Mouse (Mus musculus): Measurements from ENCODE around the gene Eif4e. TPM values are rescaled to one million over a fixed set of nuclear protein-coding genes. Genes with fewer than 3 reads are reported as not detected.

The Eif4e gene
- polyA plus RNA-seq, 1 experiment from 2014 or later, result 356 TPM

- no peaks in the 10 kb centered on the region for H3K4me1 ChIP-seq
- H3K9me3 ChIP-seq (replicated peaks), result no peaks in the 10 kb centered on the region
- no peak overlapping the region for H3K4me2 ChIP-seq
- H3K27me3 ChIP-seq, result no peaks in the 10 kb centered on the region
- no peak overlapping the region for H3K9ac ChIP-seq
- H3K4me3 ChIP-seq (replicated peaks), result no peak overlapping the region
- WGBS, result 88% methylated on average over 8 of the region's 8 CpGs
- H3K36me3 ChIP-seq, result no peaks in the 10 kb centered on the region
- no peak overlapping the region for H3K27ac ChIP-seq
- no peak for ATAC-seq (replicated peaks; ENCODE audit: low FRiP score)
Observed at GRCm38 (mm10) chr3:138593131-138593530, 67.2 kb downstream of the Eif4e start.

GRCm38 (mm10) chr3:138593911-138594310, 67.9 kb downstream of the Eif4e start:
- 87% methylated on average over 7 of the region's 7 CpGs for WGBS
- H3K9me3 ChIP-seq (replicated peaks), result no peaks in the 10 kb centered on the region
- H3K4me1 ChIP-seq, result 0 out of 2 replicates have a peak, but pooled peaks cover 5% of the 10 kb centered on the region
- H3K4me2 ChIP-seq, result no peak overlapping the region
- no peak for ATAC-seq (replicated peaks; ENCODE audit: low FRiP score)
- H3K9ac ChIP-seq, result no peak overlapping the region
- no peak overlapping the region for H3K4me3 ChIP-seq (replicated peaks)
- H3K27me3 ChIP-seq, result no peaks in the 10 kb centered on the region
- no peak overlapping the region for H3K27ac ChIP-seq
- no peaks in the 10 kb centered on the region for H3K36me3 ChIP-seq

DNA sequence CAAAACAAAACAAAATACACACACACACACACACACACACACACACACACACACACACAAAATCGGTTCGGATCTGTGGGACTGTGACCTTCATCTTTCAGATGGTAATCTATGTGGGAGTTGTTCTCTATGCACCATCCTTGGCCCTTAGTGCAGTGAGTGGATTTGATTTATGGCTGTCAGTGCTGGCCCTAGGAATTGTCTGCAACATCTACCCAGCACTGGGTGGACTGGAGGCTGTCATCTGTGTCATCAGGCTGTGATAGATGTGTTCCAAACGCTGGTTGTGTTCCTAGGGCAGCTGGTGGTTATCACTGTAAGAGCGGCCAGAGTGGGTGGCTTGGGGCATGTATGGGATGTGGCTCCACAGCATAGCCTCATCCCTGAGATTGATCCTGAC, 75.1 kb downstream of the Eif4e start:
- H3K9me3 ChIP-seq (replicated peaks), result no peaks in the 10 kb centered on the region
- 0 out of 2 replicates have a peak, but pooled peaks have one; percentile 59 for ATAC-seq (replicated peaks; ENCODE audit: low FRiP score)
- 38% methylated on average over 4 of the region's 4 CpGs for WGBS

GRCm38 (mm10) chr3:138605132-138605531, 79.2 kb downstream of the Eif4e start:
- Histone ChIP-seq H3K9me3 (replicated peaks) (no peaks in the 10 kb centered on the region), H3K27ac (no peak overlapping the region; the same call in 1 of the 2 replicates), H3K4me2 (peak overlapping the region; percentile 27; the same call in 1 of the 2 replicates), H3K4me1 (peaks cover 9% of the 10 kb centered on the region), H3K9ac (no peak overlapping the region), H3K4me3 (replicated peaks) (no peak overlapping the region), H3K36me3 (no peaks in the 10 kb centered on the region), H3K27me3 (no peaks in the 10 kb centered on the region)
- no peak for ATAC-seq (replicated peaks; ENCODE audit: low FRiP score)
- 38% methylated on average over 8 of the region's 8 CpGs for WGBS

More for the DNA sequence above, 75.1 kb downstream of the Eif4e start:
- no peaks in the 10 kb centered on the region for H3K36me3 ChIP-seq
- H3K9ac ChIP-seq, result no peak overlapping the region
- H3K27me3 ChIP-seq, result no peaks in the 10 kb centered on the region
- H3K4me2 ChIP-seq, result no peak overlapping the region
- H3K27ac ChIP-seq, result no peak overlapping the region
- no peak overlapping the region for H3K4me3 ChIP-seq (replicated peaks)
- peaks cover 14% of the 10 kb centered on the region for H3K4me1 ChIP-seq

- no peak for ATAC-seq (replicated peaks; ENCODE audit: low FRiP score)
- Histone ChIP-seq H3K27me3 (no peaks in the 10 kb centered on the region), H3K4me2 (no peak overlapping the region), H3K9me3 (replicated peaks) (no peaks in the 10 kb centered on the region), H3K4me3 (replicated peaks) (no peak overlapping the region), H3K27ac (no peak overlapping the region), H3K36me3 (no peaks in the 10 kb centered on the region), H3K9ac (no peak overlapping the region), H3K4me1 (peaks cover 15% of the 10 kb centered on the region)
- 69% methylated on average over 5 of the region's 5 CpGs for WGBS
Observed at GRCm38 (mm10) chr3:138608665-138609064, 82.7 kb downstream of the Eif4e start.

MicroRNAs within 50 kb of the gene (microRNA counts, 519-probe panel; counts per million panel counts)
- microRNA mmu-miR-1956, result 2,042 counts per million, percentile 18 among the panel's probes with 10 or more counts

Small RNA genes lying within 50 kb of the gene (microRNA-seq; reads per million reads assigned to microRNA genes)
- not detected for gene Mir1956

Other genes starting within 250 kb of the Eif4e start
- 0.28 TPM in 1 of 2 replicates, not detected in the other for gene Adh6a, start 212.9 kb upstream of the Eif4e start, polyA plus RNA-seq (2015; fragmentation: Nextera tagmentation; extraction: Ambion mirVana)
- gene Adh6b, start 184.4 kb upstream of the Eif4e start, polyA plus RNA-seq (2015; fragmentation: Nextera tagmentation; extraction: Ambion mirVana), result 0.33 and 0.43 TPM in 2 replicates
- 0.23 TPM in 1 of 2 replicates, not detected in the other for gene Adh4, start 110.7 kb upstream of the Eif4e start, polyA plus RNA-seq (2015; fragmentation: Nextera tagmentation; extraction: Ambion mirVana)
- 236 and 242 TPM in 2 replicates for gene Adh5, start 83.1 kb upstream of the Eif4e start, polyA plus RNA-seq (2015; fragmentation: Nextera tagmentation; extraction: Ambion mirVana)
- gene Metap1, start 36.7 kb upstream of the Eif4e start, polyA plus RNA-seq (2015; fragmentation: Nextera tagmentation; extraction: Ambion mirVana), result 46.1 and 47.3 TPM in 2 replicates
- gene Tspan5, start 216.0 kb downstream of the Eif4e start, polyA plus RNA-seq (2015; fragmentation: Nextera tagmentation; extraction: Ambion mirVana), result 26.3 and 28.9 TPM in 2 replicates